Comparison of ENCODE assay signal across 8 mouse cellular contexts in genomic region chr3:57576056-57576824, GRCm38 (mm10). TPM values are rescaled to one million over a fixed set of nuclear protein-coding genes. Genes with fewer than 3 reads are reported as not detected.
DNase-seq lines count a peak whose midpoint lies in the region; ATAC-seq and TF ChIP-seq lines count a peak whose summit lies in the region.

No protein-coding gene starts in this region.

- no peak for TF ChIP-seq CTCF in thymus, adult 2 months (IDR thresholded peaks at IDR 0.05; ENCODE audit: borderline replicate concordance, control insufficient read depth, extremely low read depth, insufficient read depth, low read length, poor library complexity)
- TF ChIP-seq CTCF in kidney, postnatal 0 days (IDR thresholded peaks at IDR 0.05; ENCODE audit: low read depth), result peak; percentile 62

- no peak overlapping the region for H3K27ac ChIP-seq in thymus, adult 2 months (ENCODE audit: control insufficient read depth, insufficient read depth, low read length)
- peak overlapping the region; percentile 96 for H3K27ac ChIP-seq in embryonic facial prominence, embryonic 13.5 days
- peak overlapping the region; percentile 98 for H3K27ac ChIP-seq in heart, embryonic 11.5 days (ENCODE audit: low read depth, low read length)
- H3K27ac ChIP-seq in kidney, postnatal 0 days, result peak overlapping the region; percentile 99
- H3K27ac ChIP-seq in lung, embryonic 15.5 days, result peak overlapping the region; percentile 95

- H3K4me2 ChIP-seq in embryonic facial prominence, embryonic 13.5 days, result peak overlapping the region; percentile 82
- H3K4me2 ChIP-seq in heart, embryonic 11.5 days, result peak overlapping the region; percentile 90
- H3K4me2 ChIP-seq in kidney, postnatal 0 days (ENCODE audit: low read length), result peak overlapping the region; percentile 94
- H3K4me2 ChIP-seq in lung, embryonic 15.5 days, result peak overlapping the region; percentile 61

- H3K27me3 ChIP-seq in thymus, adult 2 months (ENCODE audit: control insufficient read depth, insufficient read depth, low read length), result peaks cover 7% of the 10 kb centered on the region; the same call in 1 of the 2 replicates
- no peaks in the 10 kb centered on the region for H3K27me3 ChIP-seq in embryonic facial prominence, embryonic 13.5 days
- no peaks in the 10 kb centered on the region for H3K27me3 ChIP-seq in heart, embryonic 11.5 days (ENCODE audit: control insufficient read depth, insufficient read depth, low read length)
- H3K27me3 ChIP-seq in kidney, postnatal 0 days (ENCODE audit: insufficient read depth, low read length), result no peaks in the 10 kb centered on the region
- H3K27me3 ChIP-seq in lung, embryonic 15.5 days, result no peaks in the 10 kb centered on the region

- TF ChIP-seq POLR2A in thymus, adult 2 months (IDR thresholded peaks at IDR 0.05; ENCODE audit: control insufficient read depth, extremely low read depth, insufficient read depth, low read length, poor library complexity), result no peak

- ATAC-seq in embryonic facial prominence, embryonic 13.5 days (ENCODE audit: insufficient number of reproducible peaks, insufficient read depth, low FRiP score, low TSS enrichment, low read depth), result peak; percentile 48
- peak; percentile 61 for ATAC-seq in heart, embryonic 11.5 days (replicated peaks; ENCODE audit: insufficient number of reproducible peaks, low FRiP score, low TSS enrichment)
- ATAC-seq in kidney, postnatal 0 days (replicated peaks; ENCODE audit: low FRiP score, low read depth), result peak; percentile 65
- ATAC-seq in lung, embryonic 15.5 days (ENCODE audit: borderline replicate concordance, extremely low read depth, low FRiP score, low TSS enrichment), result peak; percentile 52

- H3K4me1 ChIP-seq in thymus, adult 2 months (replicated peaks; ENCODE audit: control insufficient read depth, insufficient read depth, low read length), result no peaks in the 10 kb centered on the region
- peaks cover 37% of the 10 kb centered on the region for H3K4me1 ChIP-seq in embryonic facial prominence, embryonic 13.5 days
- H3K4me1 ChIP-seq in heart, embryonic 11.5 days (ENCODE audit: control insufficient read depth, insufficient read depth, low read length), result peaks cover 17% of the 10 kb centered on the region; the same call in 1 of the 2 replicates
- H3K4me1 ChIP-seq in kidney, postnatal 0 days (replicated peaks; ENCODE audit: insufficient read depth, low read length), result peaks cover 23% of the 10 kb centered on the region
- H3K4me1 ChIP-seq in lung, embryonic 15.5 days, result peaks cover 27% of the 10 kb centered on the region

- H3K9ac ChIP-seq in embryonic facial prominence, embryonic 13.5 days, result peak overlapping the region; percentile 85
- peak overlapping the region; percentile 87 for H3K9ac ChIP-seq in heart, embryonic 11.5 days (ENCODE audit: low read depth, low read length)
- peak overlapping the region; percentile 94 for H3K9ac ChIP-seq in kidney, postnatal 0 days (ENCODE audit: low read depth, low read length)
- peak overlapping the region; percentile 91 for H3K9ac ChIP-seq in lung, embryonic 15.5 days

- no peaks in the 10 kb centered on the region for H3K36me3 ChIP-seq in thymus, adult 2 months (ENCODE audit: control insufficient read depth, insufficient read depth, low read length)
- 0 out of 2 replicates have a peak, but pooled peaks cover 3% of the 10 kb centered on the region for H3K36me3 ChIP-seq in embryonic facial prominence, embryonic 13.5 days
- peaks cover 3% of the 10 kb centered on the region; the same call in 1 of the 2 replicates for H3K36me3 ChIP-seq in heart, embryonic 11.5 days (ENCODE audit: control insufficient read depth, insufficient read depth, low read length)
- H3K36me3 ChIP-seq in kidney, postnatal 0 days (ENCODE audit: insufficient read depth, low read length), result no peaks in the 10 kb centered on the region
- no peaks in the 10 kb centered on the region for H3K36me3 ChIP-seq in lung, embryonic 15.5 days

- 0 out of 2 replicates have a peak overlapping the region, but pooled peaks have one; percentile 30 for H3K4me3 ChIP-seq in thymus, adult 2 months (ENCODE audit: control insufficient read depth, insufficient read depth, low read length)
- peak overlapping the region; percentile 80 for H3K4me3 ChIP-seq in embryonic facial prominence, embryonic 13.5 days
- H3K4me3 ChIP-seq in heart, embryonic 11.5 days (ENCODE audit: low read depth, low read length), result peak overlapping the region; percentile 67
- H3K4me3 ChIP-seq in kidney, postnatal 0 days (replicated peaks; ENCODE audit: low read depth, low read length), result peak overlapping the region; percentile 96
- peak overlapping the region; percentile 90 for H3K4me3 ChIP-seq in lung, embryonic 15.5 days

- DNase-seq in thymus, adult 2 months, result no peak
- no peak for DNase-seq in thymus, postnatal 0 days (ENCODE audit: low spot score)
- peak; percentile 90 for DNase-seq in kidney, postnatal 0 days (ENCODE audit: low spot score)
- peak; percentile 23 for DNase-seq in retina, postnatal 7 days (ENCODE audit: low read depth, low spot score)
- no peak for DNase-seq in natural killer cell, adult 2 months (ENCODE audit: low spot score in 2 of 2)

- WGBS in thymus, adult 2 months, result 5% methylated on average over 35 of the region's 35 CpGs
- WGBS in embryonic facial prominence, embryonic 13.5 days, result under 1% methylated on average over 35 of the region's 35 CpGs
- 0% methylated on average over 35 of the region's 35 CpGs for WGBS in heart, embryonic 11.5 days (ENCODE audit: insufficient replicate concordance)
- under 1% methylated on average over 35 of the region's 35 CpGs for WGBS in kidney, postnatal 0 days
- WGBS in lung, embryonic 15.5 days, result under 1% methylated on average over 35 of the region's 35 CpGs

- H3K9me3 ChIP-seq in embryonic facial prominence, embryonic 13.5 days, result no peaks in the 10 kb centered on the region
- no peaks in the 10 kb centered on the region for H3K9me3 ChIP-seq in heart, embryonic 11.5 days (replicated peaks; ENCODE audit: control insufficient read depth, low read length)
- H3K9me3 ChIP-seq in kidney, postnatal 0 days (replicated peaks; ENCODE audit: low read length), result no peaks in the 10 kb centered on the region
- no peaks in the 10 kb centered on the region for H3K9me3 ChIP-seq in lung, embryonic 15.5 days

RNA-seq across cellular contexts. Expression of gene Wwtr1, which starts 0.5 kb away (rescaled TPM):
- 5.4 and 6.1 TPM in 2 replicates for polyA plus RNA-seq in thymus, adult 2 months (2012; rRNA removed)
- 3.4 and 3.6 TPM in 2 replicates for polyA plus RNA-seq in thymus, postnatal 0 days (2015; fragmentation: Nextera tagmentation; extraction: Ambion mirVana)
- polyA plus RNA-seq in embryonic facial prominence, embryonic 13.5 days (2015; fragmentation: Nextera tagmentation; extraction: Ambion mirVana), result 23.8 and 26.1 TPM in 2 replicates
- polyA plus RNA-seq in heart, embryonic 11.5 days (2014; fragmentation: Nextera tagmentation; extraction: Ambion mirVana), result 12.9 and 17.4 TPM in 2 replicates
- 28.9 TPM in 2 replicates for polyA plus RNA-seq in kidney, postnatal 0 days (2015; fragmentation: Nextera tagmentation; extraction: Ambion mirVana)
- polyA plus RNA-seq in lung, embryonic 15.5 days (2015; fragmentation: Nextera tagmentation; extraction: Ambion mirVana), result 23.6 and 25.1 TPM in 2 replicates

Comparison
In these comparisons a context has a peak if more than half of its experiments do, and no peak if none do; other contexts are left out.
1. DNase-seq: peak in kidney, postnatal 0 days (single experiment) and retina, postnatal 7 days (single experiment); none in thymus, adult 2 months (single experiment), thymus, postnatal 0 days (single experiment) and natural killer cell, adult 2 months (0 of 2).
2. H3K4me3 ChIP-seq: peak in every context shown above with its lines; median percentile 96 in kidney, postnatal 0 days; 90 in lung, embryonic 15.5 days; 80 in embryonic facial prominence, embryonic 13.5 days; 67 in heart, embryonic 11.5 days; 30 in thymus, adult 2 months.
3. Peak in every context shown above with its lines, with median percentiles within 50 percentile points of each other: ATAC-seq, H3K4me2 ChIP-seq and H3K9ac ChIP-seq.